Mouse (Mus musculus) intestine, postnatal 0 days (tissue): ENCODE measurements at regions not wholly inside any gene's neighbourhood (a gene's known extent, or its start where the extent isn't known, plus 50 kb on each side); places are given as distances from the start of the nearest gene placed in this dataset.
"Not testable (repeated sequence)": the region's sequence is repeated elsewhere in the genome, so short reads cannot be mapped to it uniquely, and the experiment has no call there.

ENCODE experiments used
- ATAC-seq: fragments of 200-750 bp; cut with Nextera tagmentation; 2 replicates; pipeline ENCODE4 v1.8.0; 2017; ENCODE audit warnings: mild to moderate bottlenecking, moderate TSS enrichment, moderate library complexity
- H3K27ac ChIP-seq: fragments of 300-500 bp; sonication (generic); 2 replicates; pipeline ENCODE4 v1.5.1; 2014; ENCODE audit warnings: mild to moderate bottlenecking, low read depth, low read length, moderate library complexity
- H3K27me3 ChIP-seq: fragments of 300-500 bp; sonication (generic); replicated peaks from 2 replicates; pipeline ENCODE4 v1.6.1; 2014; ENCODE audit warnings: low read length, mixed read lengths; ENCODE audit not compliant: control insufficient read depth, insufficient read depth
- H3K36me3 ChIP-seq: fragments of 300-500 bp; sonication (generic); 2 replicates; pipeline ENCODE4 v1.6.1; 2014; ENCODE audit warnings: mild to moderate bottlenecking, moderate library complexity; ENCODE audit not compliant: control insufficient read depth, insufficient read depth
- H3K4me1 ChIP-seq: fragments of 300-500 bp; sonication (generic); replicated peaks from 2 replicates; pipeline ENCODE4 v1.6.1; 2014; ENCODE audit warnings: antibody characterized with exemption, low read length, mixed read lengths; ENCODE audit not compliant: control insufficient read depth, insufficient read depth
- H3K4me2 ChIP-seq: fragments of 300-500 bp; sonication (generic); replicated peaks from 2 replicates; pipeline ENCODE4 v1.6.1; 2014; ENCODE audit warnings: low read depth, mild to moderate bottlenecking, moderate library complexity
- H3K4me3 ChIP-seq: fragments of 300-500 bp; sonication (generic); 2 replicates; pipeline ENCODE4 v1.5.1; 2014; ENCODE audit warnings: low read depth, low read length
- H3K9ac ChIP-seq: fragments of 300-500 bp; sonication (generic); 2 replicates; pipeline ENCODE4 v1.6.1; 2014; ENCODE audit warnings: mild to moderate bottlenecking, low read depth, low read length
- H3K9me3 ChIP-seq: fragments of 300-500 bp; sonication (generic); 2 replicates; pipeline ENCODE4 v1.6.1; 2016; ENCODE audit warnings: mixed run types; ENCODE audit not compliant: control insufficient read depth
- CTCF ChIP-seq: sonication (generic); IDR thresholded peaks from 2 replicates; pipeline ENCODE4 v1.5.1; 2016; ENCODE audit warnings: low read depth, mild to moderate bottlenecking, control low read depth, antibody characterized with exemption, moderate library complexity
- WGBS: fragments of 180-500 bp; shearing (Covaris S2); extraction: QIAGEN DNeasy Blood & Tissue Kit; methylation state at CpG from one replicate; pipeline ENCODE4 v1.1.7; 2014; 5-methylcytosine and 5-hydroxymethylcytosine counted together

DNA sequence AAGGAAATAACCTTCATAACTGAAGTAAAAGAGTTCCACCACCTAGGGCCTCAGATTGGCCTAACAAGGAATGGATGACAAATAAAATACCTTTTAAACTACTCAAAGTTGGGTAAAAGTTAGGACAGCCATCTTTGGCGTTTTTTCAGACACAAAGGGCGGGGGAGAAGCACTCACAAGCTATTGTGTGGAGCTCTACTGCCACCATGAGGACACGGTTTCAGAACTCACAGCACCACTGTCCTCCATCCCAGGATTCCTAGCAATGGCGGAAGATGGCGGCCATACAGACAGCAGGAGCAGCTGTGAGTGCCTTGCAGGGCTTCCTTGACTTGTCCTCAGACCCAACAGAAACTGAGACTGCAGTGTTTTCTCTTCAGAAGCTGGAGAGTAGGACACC is 138.0 kb upstream of the Olfr1324 start:
- ATAC-seq = no peak
- Histone ChIP-seq H3K4me2 (no peak overlapping the region), H3K36me3 (peaks cover 5% of the 10 kb centered on the region; the same call in 1 of the 2 replicates), H3K27ac (no peak overlapping the region), H3K4me1 (no peaks in the 10 kb centered on the region), H3K4me3 (no peak overlapping the region), H3K9ac (no peak overlapping the region), H3K27me3 (no peaks in the 10 kb centered on the region), H3K9me3 (no peaks in the 10 kb centered on the region)
- TF ChIP-seq CTCF = peak; percentile 78
- 55% methylated on average over 5 of the region's 5 CpGs for WGBS

DNA sequence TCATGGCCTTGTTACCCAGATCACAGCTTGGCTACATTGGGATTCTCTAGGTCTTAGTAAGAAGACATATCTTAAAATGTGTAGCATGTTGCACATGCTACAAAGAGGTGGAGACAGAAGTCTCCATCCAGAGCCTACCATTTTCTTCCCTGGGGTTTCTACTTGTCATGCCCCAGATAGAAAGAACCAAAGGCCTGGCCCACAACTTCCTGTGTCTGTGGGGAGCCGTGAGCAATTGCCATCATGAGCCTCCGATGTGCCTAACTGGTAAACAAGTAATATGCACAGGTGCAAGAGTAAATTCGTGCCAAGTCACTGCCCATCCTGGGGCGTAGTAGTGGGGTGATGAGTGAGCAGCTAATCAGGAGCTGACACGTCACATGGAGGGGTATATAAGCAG is 136.7 kb upstream of the Olfr1324 start:
- WGBS = 90% methylated on average over 5 of the region's 5 CpGs
- not testable (repeated sequence) for ATAC-seq

DNA sequence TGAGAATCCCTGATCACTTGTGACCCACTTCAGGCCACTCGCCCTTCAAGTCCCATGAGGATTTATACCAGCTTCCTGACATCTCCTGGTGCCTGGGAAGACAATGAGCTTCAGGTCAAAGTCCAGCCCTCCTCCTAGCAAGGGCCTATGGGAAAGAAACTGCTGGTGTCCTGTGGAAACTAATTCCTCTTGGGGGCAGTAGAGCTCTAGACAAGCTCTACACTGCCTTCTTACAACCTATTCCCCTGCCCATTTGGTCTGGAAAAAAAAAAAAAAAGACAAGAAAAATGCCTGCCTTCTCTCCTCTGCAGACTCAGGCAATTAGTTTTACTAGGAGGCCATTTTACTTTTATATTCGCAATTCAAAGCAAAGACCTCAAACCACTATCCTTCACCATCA is 132.6 kb upstream of the Olfr1324 start:
- H3K9me3 ChIP-seq = no peaks in the 10 kb centered on the region
- H3K27me3 ChIP-seq = no peaks in the 10 kb centered on the region
- 28% methylated on average over 2 of the region's 2 CpGs for WGBS
- peak; percentile 86 for ATAC-seq
- H3K36me3 ChIP-seq = peaks cover 5% of the 10 kb centered on the region; the same call in 1 of the 2 replicates
- no peaks in the 10 kb centered on the region for H3K4me1 ChIP-seq
- H3K27ac ChIP-seq = no peak overlapping the region
- TF ChIP-seq CTCF = peak; percentile 74
- H3K9ac ChIP-seq = no peak overlapping the region
- H3K4me3 ChIP-seq = no peak overlapping the region
- no peak overlapping the region for H3K4me2 ChIP-seq

More for the DNA sequence above, 136.7 kb upstream of the Olfr1324 start:
- not testable (repeated sequence) for H3K36me3 ChIP-seq, H3K27me3 ChIP-seq, H3K4me3 ChIP-seq, H3K4me2 ChIP-seq, H3K4me1 ChIP-seq, H3K9me3 ChIP-seq, H3K9ac ChIP-seq, H3K27ac ChIP-seq

DNA sequence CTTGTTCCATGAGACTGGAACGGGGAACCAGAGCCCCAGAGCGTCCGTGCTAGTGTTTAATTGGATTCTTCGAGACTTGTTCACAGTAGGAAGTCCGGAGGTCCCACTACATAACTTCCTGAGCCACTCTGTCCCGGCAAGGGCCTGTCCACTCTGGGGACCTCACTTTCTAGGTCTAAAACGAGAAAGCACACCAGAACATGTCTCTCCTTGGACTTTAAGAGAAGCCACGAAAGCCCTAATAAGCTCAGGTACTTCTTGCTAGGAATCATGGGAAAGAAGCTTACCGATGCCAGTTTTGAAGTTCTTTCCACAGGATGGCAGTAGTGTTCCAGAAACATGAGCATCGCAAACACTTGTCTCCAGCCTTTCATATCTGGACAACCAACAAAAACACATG is 122.0 kb upstream of the Olfr1324 start:
- peak overlapping the region; percentile 31 for H3K4me3 ChIP-seq
- no peak overlapping the region for H3K9ac ChIP-seq
- 54% methylated on average over 10 of the region's 10 CpGs for WGBS
- no peak overlapping the region; the same call in 1 of the 2 replicates for H3K27ac ChIP-seq
- peak; percentile 63 for TF ChIP-seq CTCF
- H3K27me3 ChIP-seq = no peaks in the 10 kb centered on the region
- H3K4me1 ChIP-seq = no peaks in the 10 kb centered on the region
- peak overlapping the region; percentile 60 for H3K4me2 ChIP-seq
- ATAC-seq = no peak
- H3K9me3 ChIP-seq = no peaks in the 10 kb centered on the region
- no peaks in the 10 kb centered on the region for H3K36me3 ChIP-seq

DNA sequence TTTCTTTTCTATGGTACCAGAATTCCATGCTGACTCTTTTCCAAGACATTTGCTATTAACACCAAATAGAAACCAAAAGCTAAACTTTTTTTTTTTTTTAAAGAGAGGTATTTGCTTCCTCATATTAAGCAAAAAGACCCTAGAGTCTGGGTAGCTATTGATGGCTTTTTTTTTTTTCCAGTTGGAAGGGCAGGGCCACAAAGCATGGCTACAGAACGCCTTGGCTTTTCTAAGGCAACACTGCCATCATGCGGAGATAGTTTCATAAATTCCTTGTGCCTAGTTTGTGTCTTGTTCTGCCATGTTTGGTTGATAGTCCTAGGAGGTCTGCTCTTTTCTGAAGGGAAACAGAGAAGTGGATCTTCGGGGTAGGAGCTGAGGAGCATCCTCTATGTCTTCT is 121.4 kb upstream of the Olfr1324 start:
- Histone ChIP-seq H3K36me3 (no peaks in the 10 kb centered on the region), H3K4me2 (peak overlapping the region; percentile 60), H3K27ac (no peak overlapping the region), H3K4me1 (no peaks in the 10 kb centered on the region), H3K9me3 (no peaks in the 10 kb centered on the region), H3K9ac (no peak overlapping the region), H3K4me3 (peak overlapping the region; percentile 31), H3K27me3 (no peaks in the 10 kb centered on the region)
- 45% methylated on average over 3 of the region's 3 CpGs for WGBS
- TF ChIP-seq CTCF = peak; percentile 62
- no peak for ATAC-seq

DNA sequence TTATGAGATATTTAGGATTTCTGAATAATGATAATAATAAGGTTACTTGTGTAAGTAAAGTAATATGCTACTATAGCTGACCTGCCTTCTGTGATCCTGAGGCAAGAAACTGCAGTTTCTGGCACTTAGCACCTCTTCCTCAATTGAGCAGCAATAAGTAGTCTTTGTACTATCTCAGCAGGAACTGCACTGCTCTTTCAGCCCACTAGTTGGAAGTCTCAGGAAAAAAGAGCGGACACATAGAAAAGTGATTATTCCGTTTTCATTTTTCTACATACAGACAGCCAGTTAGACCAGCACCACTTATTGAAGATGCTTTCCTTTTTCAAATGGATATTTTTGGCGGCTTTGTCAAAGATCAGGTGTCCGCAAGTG is 109.5 kb upstream of the Olfr1324 start:
- not testable (repeated sequence) for H3K4me1 ChIP-seq, H3K27ac ChIP-seq, H3K27me3 ChIP-seq, H3K9me3 ChIP-seq, H3K36me3 ChIP-seq, H3K9ac ChIP-seq, ATAC-seq
- WGBS = 67% methylated on average over 4 of the region's 4 CpGs
- Histone ChIP-seq H3K4me3 (peak overlapping the region; percentile 36), H3K4me2 (peak overlapping the region; percentile 50)

DNA sequence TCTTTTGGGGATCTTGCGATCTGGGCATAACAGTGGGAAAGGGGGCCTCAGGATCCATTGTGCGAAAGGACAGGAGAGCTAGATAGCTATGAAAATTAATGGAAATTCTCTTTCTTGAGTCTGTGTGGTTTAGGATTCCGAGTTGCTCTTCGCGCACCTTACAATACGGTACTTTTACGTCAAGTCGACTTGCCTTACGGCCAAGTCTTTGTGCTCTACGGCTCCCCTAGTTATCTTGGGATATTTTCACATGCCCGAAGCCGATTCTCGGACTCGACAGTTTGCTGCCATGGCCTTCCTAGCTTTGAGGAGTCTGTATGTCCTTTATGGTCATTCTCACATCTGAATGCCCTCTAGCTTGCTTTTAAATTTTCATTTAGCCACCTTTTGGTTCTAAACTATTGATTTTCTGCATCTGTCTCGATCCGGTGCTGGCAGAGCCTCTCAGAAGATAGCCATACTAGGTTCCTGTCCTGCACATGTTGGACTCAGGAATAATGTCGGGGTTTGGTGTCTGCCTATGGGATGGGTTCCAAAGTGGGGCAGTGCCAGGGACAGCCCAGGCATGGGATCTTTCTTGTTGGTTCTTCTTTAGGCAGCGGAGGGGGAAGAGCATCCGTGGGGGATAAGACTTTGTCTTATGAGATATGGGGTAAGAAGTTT is 109.0 kb upstream of the Olfr1324 start:
- H3K4me3 ChIP-seq = peak overlapping the region; percentile 36
- peak overlapping the region; percentile 50 for H3K4me2 ChIP-seq
- no peak overlapping the region for H3K9ac ChIP-seq
- TF ChIP-seq CTCF = no peak
- ATAC-seq = no peak
- no peaks in the 10 kb centered on the region for H3K4me1 ChIP-seq
- no peaks in the 10 kb centered on the region for H3K9me3 ChIP-seq
- WGBS = 58% methylated on average over 19 of the region's 19 CpGs
- no peak overlapping the region; the same call in 1 of the 2 replicates for H3K27ac ChIP-seq
- H3K27me3 ChIP-seq = no peaks in the 10 kb centered on the region
- H3K36me3 ChIP-seq = no peaks in the 10 kb centered on the region
